Mouse (Mus musculus): ENCODE data around the gene Stk4. TPM values are rescaled to one million over a fixed set of nuclear protein-coding genes. Genes with fewer than 3 reads are reported as not detected.
"Not testable (repeated sequence)": the region's sequence is repeated elsewhere in the genome, so short reads cannot be mapped to it uniquely, and the experiment has no call there.

Gene Stk4
- polyA plus RNA-seq, 1 experiment: 31.1 TPM

- no peak overlapping the region for H3K4me3 ChIP-seq (replicated peaks)
- H3K4me1 ChIP-seq: no peaks in the 10 kb centered on the region
- H3K36me3 ChIP-seq (replicated peaks; ENCODE audit: low read length): peaks cover 91% of the 10 kb centered on the region
- H3K9me3 ChIP-seq: no peaks in the 10 kb centered on the region
- no peaks in the 10 kb centered on the region for H3K27me3 ChIP-seq (replicated peaks)
- TF ChIP-seq FLI1 (IDR thresholded peaks at IDR 0.05; ENCODE audit: low read length): no peak
- no peak for TF ChIP-seq GATA1 (IDR thresholded peaks at IDR 0.05; ENCODE audit: borderline replicate concordance, low read length)
These were observed 16.4 kb upstream of the Stk4 start for GRCm38 (mm10) chr2:164053767-164054166.

GRCm38 (mm10) chr2:164054671-164055070, 15.5 kb upstream of the Stk4 start:
- Histone ChIP-seq H3K4me1 (no peaks in the 10 kb centered on the region), H3K36me3 (replicated peaks; ENCODE audit: low read length) (peaks cover 96% of the 10 kb centered on the region), H3K4me3 (replicated peaks) (no peak overlapping the region), H3K9me3 (no peaks in the 10 kb centered on the region), H3K27me3 (replicated peaks) (no peaks in the 10 kb centered on the region)
- TF ChIP-seq FLI1 (IDR thresholded peaks at IDR 0.05; ENCODE audit: low read length) (no peak), GATA1 (IDR thresholded peaks at IDR 0.05; ENCODE audit: borderline replicate concordance, low read length) (no peak)

- Histone ChIP-seq H3K4me1 (peaks cover 3% of the 10 kb centered on the region), H3K27me3 (replicated peaks) (no peaks in the 10 kb centered on the region), H3K36me3 (replicated peaks; ENCODE audit: low read length) (peaks cover 95% of the 10 kb centered on the region), H3K9me3 (no peaks in the 10 kb centered on the region), H3K4me3 (replicated peaks) (no peak overlapping the region)
- no peak for TF ChIP-seq GATA1 (IDR thresholded peaks at IDR 0.05; ENCODE audit: borderline replicate concordance, low read length)
- TF ChIP-seq FLI1 (IDR thresholded peaks at IDR 0.05; ENCODE audit: low read length): no peak
These were observed 10.4 kb upstream of the Stk4 start for GRCm38 (mm10) chr2:164059634-164060235.

- peak within 1 kb of the TSS; percentile 97 for H3K4me3 ChIP-seq (replicated peaks)
- H3K36me3 ChIP-seq (replicated peaks; ENCODE audit: low read length): peaks cover 34% of the 10 kb centered on the region
- no peak for TF ChIP-seq GATA1 (IDR thresholded peaks at IDR 0.05; ENCODE audit: borderline replicate concordance, low read length)
- H3K9me3 ChIP-seq: no peaks in the 10 kb centered on the region
- H3K4me1 ChIP-seq: peaks cover 62% of the 10 kb centered on the region
- no peaks in the 10 kb centered on the region for H3K27me3 ChIP-seq (replicated peaks)
These were observed 779 bp downstream of the Stk4 start, which contains the start of gene Tomm34 for GRCm38 (mm10) chr2:164070765-164071436. TSS of gene Tomm34 (minus strand) at chr2:164071169.

- not testable (repeated sequence) for H3K9me3 ChIP-seq; H3K27me3 ChIP-seq (replicated peaks)
- Histone ChIP-seq H3K4me1 (peaks cover 67% of the 10 kb centered on the region), H3K36me3 (replicated peaks; ENCODE audit: low read length) (peaks cover 34% of the 10 kb centered on the region), H3K4me3 (replicated peaks) (peak overlapping the region; percentile 97)
These were observed 1.3 kb downstream of the Stk4 start for GRCm38 (mm10) chr2:164071437-164071820.

GRCm38 (mm10) chr2:164072109-164072508, 2.0 kb downstream of the Stk4 start:
- Histone ChIP-seq H3K27me3 (replicated peaks) (no peaks in the 10 kb centered on the region), H3K4me1 (peaks cover 72% of the 10 kb centered on the region), H3K9me3 (no peaks in the 10 kb centered on the region), H3K36me3 (replicated peaks; ENCODE audit: low read length) (peaks cover 34% of the 10 kb centered on the region), H3K4me3 (replicated peaks) (no peak overlapping the region)
- TF ChIP-seq FLI1 (IDR thresholded peaks at IDR 0.05; ENCODE audit: low read length) (no peak), GATA1 (IDR thresholded peaks at IDR 0.05; ENCODE audit: borderline replicate concordance, low read length) (no peak)

GRCm38 (mm10) chr2:164073120-164073519, 3.0 kb downstream of the Stk4 start:
- H3K27me3 ChIP-seq (replicated peaks): no peaks in the 10 kb centered on the region
- TF ChIP-seq GATA1 (IDR thresholded peaks at IDR 0.05; ENCODE audit: borderline replicate concordance, low read length): no peak
- TF ChIP-seq FLI1 (IDR thresholded peaks at IDR 0.05; ENCODE audit: low read length): no peak
- H3K9me3 ChIP-seq: no peaks in the 10 kb centered on the region
- H3K4me3 ChIP-seq (replicated peaks): no peak overlapping the region
- H3K36me3 ChIP-seq (replicated peaks; ENCODE audit: low read length): peaks cover 30% of the 10 kb centered on the region
- H3K4me1 ChIP-seq: peaks cover 74% of the 10 kb centered on the region

- Histone ChIP-seq H3K4me3 (replicated peaks) (peak overlapping the region; percentile 99), H3K4me1 (peaks cover 72% of the 10 kb centered on the region), H3K36me3 (replicated peaks; ENCODE audit: low read length) (peaks cover 27% of the 10 kb centered on the region), H3K9me3 (no peaks in the 10 kb centered on the region), H3K27me3 (replicated peaks) (no peaks in the 10 kb centered on the region)
- peak; percentile 96 for TF ChIP-seq FLI1 (IDR thresholded peaks at IDR 0.05; ENCODE audit: low read length)
- TF ChIP-seq GATA1 (IDR thresholded peaks at IDR 0.05; ENCODE audit: borderline replicate concordance, low read length): no peak
These were observed 3.9 kb downstream of the Stk4 start for GRCm38 (mm10) chr2:164073918-164074578.

GRCm38 (mm10) chr2:164075088-164075487, 5.0 kb downstream of the Stk4 start:
- Histone ChIP-seq H3K4me1 (peaks cover 68% of the 10 kb centered on the region), H3K4me3 (replicated peaks) (peak overlapping the region; percentile 99), H3K36me3 (replicated peaks; ENCODE audit: low read length) (peaks cover 35% of the 10 kb centered on the region), H3K9me3 (no peaks in the 10 kb centered on the region), H3K27me3 (replicated peaks) (no peaks in the 10 kb centered on the region)
- TF ChIP-seq GATA1 (IDR thresholded peaks at IDR 0.05; ENCODE audit: borderline replicate concordance, low read length): no peak
- TF ChIP-seq FLI1 (IDR thresholded peaks at IDR 0.05; ENCODE audit: low read length): no peak

- TF ChIP-seq FLI1 (IDR thresholded peaks at IDR 0.05; ENCODE audit: low read length) (no peak), GATA1 (IDR thresholded peaks at IDR 0.05; ENCODE audit: borderline replicate concordance, low read length) (no peak)
- Histone ChIP-seq H3K4me3 (replicated peaks) (peak overlapping the region; percentile 82), H3K9me3 (no peaks in the 10 kb centered on the region), H3K36me3 (replicated peaks; ENCODE audit: low read length) (peaks cover 53% of the 10 kb centered on the region), H3K4me1 (peaks cover 72% of the 10 kb centered on the region), H3K27me3 (replicated peaks) (no peaks in the 10 kb centered on the region)
These were observed 6.8 kb downstream of the Stk4 start for GRCm38 (mm10) chr2:164076874-164077425.

All from megakaryocyte, embryonic 14.5 days (primary cell).